Mouse (Mus musculus) heart, embryonic 13.5 days (tissue): ENCODE measurements around the gene Pafah1b2. TPM values are rescaled to one million over a fixed set of nuclear protein-coding genes. Genes with fewer than 3 reads are reported as not detected.
A peak's percentile ranks its signal among the peaks of the same experiment; 100 is the strongest.

ENCODE experiments used
- ATAC-seq: fragments of 200-750 bp; cut with Nextera tagmentation; 2 replicates; pipeline ENCODE4 v1.8.0; 2017; ENCODE audit warnings: moderate TSS enrichment; ENCODE audit not compliant: insufficient number of reproducible peaks, low FRiP score, low TSS enrichment; ENCODE audit errors: extremely low read depth
- H3K27ac ChIP-seq: fragments of 300-500 bp; sonication (generic); replicated peaks from 2 replicates; pipeline ENCODE4 v1.5.1; 2015; ENCODE audit warnings: moderate library complexity, mild to moderate bottlenecking, inconsistent platforms
- H3K27me3 ChIP-seq: fragments of 300-500 bp; sonication (generic); replicated peaks from 2 replicates; pipeline ENCODE4 v1.6.1; 2015; ENCODE audit warnings: mild to moderate bottlenecking, inconsistent platforms
- H3K36me3 ChIP-seq: fragments of 300-500 bp; sonication (generic); 2 replicates; pipeline ENCODE4 v1.6.1; 2015; ENCODE audit warnings: mild to moderate bottlenecking, inconsistent platforms
- H3K4me1 ChIP-seq: fragments of 300-500 bp; sonication (generic); 2 replicates; pipeline ENCODE4 v1.6.1; 2015; ENCODE audit warnings: inconsistent platforms
- H3K4me2 ChIP-seq: fragments of 300-500 bp; sonication (generic); 2 replicates; pipeline ENCODE4 v1.6.1; 2015; ENCODE audit warnings: inconsistent platforms, mild to moderate bottlenecking, moderate library complexity
- H3K4me3 ChIP-seq: fragments of 300-500 bp; sonication (generic); 2 replicates; pipeline ENCODE4 v1.5.1; 2015; ENCODE audit warnings: moderate library complexity, mild to moderate bottlenecking, inconsistent platforms
- H3K9ac ChIP-seq: fragments of 300-500 bp; sonication (generic); 2 replicates; pipeline ENCODE4 v1.6.1; 2015; ENCODE audit warnings: inconsistent platforms, mild to moderate bottlenecking, moderate library complexity
- H3K9me3 ChIP-seq: fragments of 300-500 bp; sonication (generic); 2 replicates; pipeline ENCODE4 v1.6.1; 2016; ENCODE audit warnings: inconsistent platforms
- WGBS: fragments of 180-500 bp; shearing (Covaris S2); methylation state at CpG from one replicate; pipeline ENCODE4 v1.1.7; 2015; ENCODE audit warnings: mixed read lengths; 5-methylcytosine and 5-hydroxymethylcytosine counted together
- polyA plus RNA-seq: library from polyadenylated mRNA; unstranded; fragments of >200 nt; fragmentation: Nextera tagmentation; extraction: Ambion mirVana; gene quantifications from 2 replicates; pipeline ENCODE4 v1.2.1, GENCODE M21; 2015

Gene Pafah1b2
- polyA plus RNA-seq, 1 experiment from 2014 or later, result 133 TPM

DNA sequence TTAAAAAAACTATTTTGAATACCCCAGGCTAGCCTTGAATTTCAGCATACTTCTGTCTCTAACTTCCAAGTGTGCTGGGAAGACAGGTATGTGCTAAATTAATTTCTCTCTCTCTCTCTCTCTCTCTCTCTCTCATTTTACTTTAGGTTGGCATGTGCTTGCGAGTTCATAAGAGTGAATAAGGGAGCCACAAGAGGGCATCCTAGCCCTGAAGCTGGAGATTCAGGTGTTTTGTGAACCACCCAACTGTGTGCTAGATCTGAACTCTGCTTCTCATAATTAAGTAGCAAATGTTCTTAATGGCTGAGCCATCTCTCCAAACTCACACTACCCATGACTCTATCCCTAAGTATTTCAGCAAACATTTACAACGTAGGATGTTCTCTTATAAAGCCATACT is 35.6 kb downstream of the Pafah1b2 start:
- H3K4me3 ChIP-seq, result no peak overlapping the region
- no peak overlapping the region for H3K9ac ChIP-seq
- no peak overlapping the region for H3K4me2 ChIP-seq
- H3K27ac ChIP-seq, result no peak overlapping the region
- peaks cover 30% of the 10 kb centered on the region for H3K4me1 ChIP-seq
- 88% methylated on average over 2 of the region's 2 CpGs for WGBS
- no peak for ATAC-seq
- H3K9me3 ChIP-seq, result no peaks in the 10 kb centered on the region
- peaks cover 62% of the 10 kb centered on the region for H3K36me3 ChIP-seq
- no peaks in the 10 kb centered on the region for H3K27me3 ChIP-seq

DNA sequence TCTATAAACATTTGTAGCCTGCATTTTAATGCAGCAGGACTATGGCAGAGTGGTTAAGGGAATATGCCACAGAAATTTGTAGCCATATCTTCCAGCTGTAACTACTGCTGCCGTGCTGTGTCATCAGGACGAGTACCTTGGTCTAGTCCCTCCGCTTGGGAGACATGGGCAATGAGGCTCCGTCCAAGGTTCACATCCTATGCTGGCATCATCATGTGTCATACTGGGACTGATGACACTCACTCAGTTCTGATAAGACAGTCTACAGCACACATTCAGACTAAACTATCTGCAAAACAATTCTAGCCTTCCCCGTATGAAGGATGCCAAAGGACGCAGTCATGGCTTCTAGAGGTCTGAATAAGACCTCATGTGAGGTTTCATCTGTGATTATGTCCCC is 48.9 kb downstream of the Pafah1b2 start:
- H3K4me3 ChIP-seq, result no peak overlapping the region
- no peak overlapping the region for H3K4me2 ChIP-seq
- H3K9me3 ChIP-seq, result no peaks in the 10 kb centered on the region
- no peaks in the 10 kb centered on the region for H3K27me3 ChIP-seq
- H3K36me3 ChIP-seq, result peaks cover 80% of the 10 kb centered on the region
- ATAC-seq, result no peak
- H3K9ac ChIP-seq, result 0 out of 2 replicates have a peak overlapping the region, but pooled peaks have one; percentile 13
- no peak overlapping the region for H3K27ac ChIP-seq
- peaks cover 22% of the 10 kb centered on the region for H3K4me1 ChIP-seq
- 79% methylated on average over 6 of the region's 6 CpGs for WGBS

DNA sequence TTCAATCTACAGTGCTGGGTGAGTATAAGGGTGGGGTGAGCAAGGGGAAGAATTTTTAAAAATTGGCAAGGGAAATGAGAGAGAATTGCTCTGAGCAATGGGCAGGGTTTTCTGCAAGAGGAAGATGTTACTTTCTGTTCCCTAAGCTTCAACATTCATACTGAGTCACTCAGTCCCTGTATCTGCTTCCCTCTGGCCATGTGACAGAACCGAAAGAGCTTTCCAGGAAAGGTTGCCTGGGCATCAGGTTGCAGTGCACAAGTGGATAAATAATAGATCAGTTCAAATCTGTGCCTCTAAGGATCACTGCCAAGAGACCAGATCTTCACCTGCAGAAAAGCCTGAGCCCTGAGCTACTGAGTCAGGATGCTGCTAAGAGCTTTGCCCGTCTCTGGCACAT is 50.6 kb downstream of the Pafah1b2 start:
- H3K9me3 ChIP-seq, result no peaks in the 10 kb centered on the region
- ATAC-seq, result no peak
- peaks cover 29% of the 10 kb centered on the region for H3K4me1 ChIP-seq
- peaks cover 63% of the 10 kb centered on the region for H3K36me3 ChIP-seq
- no peak overlapping the region for H3K4me3 ChIP-seq
- no peak overlapping the region for H3K9ac ChIP-seq
- no peak overlapping the region for H3K4me2 ChIP-seq
- WGBS, result 71% methylated on average over 2 of the region's 2 CpGs
- no peaks in the 10 kb centered on the region for H3K27me3 ChIP-seq
- no peak overlapping the region for H3K27ac ChIP-seq

DNA sequence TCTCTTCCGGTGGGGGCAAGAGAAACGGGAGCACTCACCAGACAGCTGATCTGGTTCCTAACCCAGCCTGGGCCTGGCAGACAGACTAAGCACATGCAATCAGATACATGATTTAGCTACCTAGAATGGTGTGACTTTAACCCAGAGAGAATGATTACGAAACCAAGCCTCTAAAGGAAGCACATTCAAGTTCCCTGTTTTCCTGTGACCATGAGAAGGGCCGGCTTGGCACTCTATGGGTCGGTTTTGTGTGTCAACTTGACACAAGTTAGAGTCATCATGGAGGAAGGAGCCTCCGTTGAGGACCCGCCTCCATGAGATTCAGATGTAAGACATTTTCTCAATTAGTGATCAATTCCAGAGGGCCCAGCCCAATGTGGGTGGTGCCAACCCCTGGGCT is 52.8 kb downstream of the Pafah1b2 start:
- H3K27me3 ChIP-seq, result no peaks in the 10 kb centered on the region
- H3K36me3 ChIP-seq, result peaks cover 42% of the 10 kb centered on the region
- no peak overlapping the region for H3K9ac ChIP-seq
- WGBS, result 77% methylated on average over 7 of the region's 7 CpGs
- H3K9me3 ChIP-seq, result no peaks in the 10 kb centered on the region
- H3K4me2 ChIP-seq, result no peak overlapping the region
- no peak overlapping the region for H3K27ac ChIP-seq
- H3K4me3 ChIP-seq, result no peak overlapping the region
- H3K4me1 ChIP-seq, result peaks cover 39% of the 10 kb centered on the region
- no peak for ATAC-seq

DNA sequence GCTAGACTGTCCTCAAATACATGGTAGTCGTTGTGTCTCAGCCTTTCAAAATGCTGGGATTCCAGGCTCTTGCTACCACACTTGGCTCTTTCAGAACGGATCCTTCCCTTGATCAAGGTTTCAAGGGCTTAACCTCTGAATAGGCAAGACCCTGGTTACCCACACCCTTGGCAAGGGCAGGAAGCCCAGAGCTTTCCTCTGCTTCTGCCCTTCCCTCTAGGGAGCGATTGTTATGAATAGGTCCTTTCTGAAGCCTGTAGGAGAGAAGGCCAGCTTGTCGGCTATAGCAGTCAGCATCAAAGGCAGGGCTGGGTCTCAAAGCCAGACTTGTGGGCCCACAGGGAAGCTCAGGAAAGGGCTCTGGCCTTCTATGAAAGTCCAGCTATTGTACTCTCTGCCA is 53.6 kb downstream of the Pafah1b2 start:
- peaks cover 37% of the 10 kb centered on the region for H3K4me1 ChIP-seq
- H3K4me3 ChIP-seq, result no peak overlapping the region
- ATAC-seq, result no peak
- no peaks in the 10 kb centered on the region for H3K9me3 ChIP-seq
- H3K36me3 ChIP-seq, result peaks cover 34% of the 10 kb centered on the region
- H3K27ac ChIP-seq, result peak overlapping the region; percentile 57
- no peak overlapping the region for H3K4me2 ChIP-seq
- no peaks in the 10 kb centered on the region for H3K27me3 ChIP-seq
- 55% methylated on average over 4 of the region's 4 CpGs for WGBS
- H3K9ac ChIP-seq, result no peak overlapping the region

DNA sequence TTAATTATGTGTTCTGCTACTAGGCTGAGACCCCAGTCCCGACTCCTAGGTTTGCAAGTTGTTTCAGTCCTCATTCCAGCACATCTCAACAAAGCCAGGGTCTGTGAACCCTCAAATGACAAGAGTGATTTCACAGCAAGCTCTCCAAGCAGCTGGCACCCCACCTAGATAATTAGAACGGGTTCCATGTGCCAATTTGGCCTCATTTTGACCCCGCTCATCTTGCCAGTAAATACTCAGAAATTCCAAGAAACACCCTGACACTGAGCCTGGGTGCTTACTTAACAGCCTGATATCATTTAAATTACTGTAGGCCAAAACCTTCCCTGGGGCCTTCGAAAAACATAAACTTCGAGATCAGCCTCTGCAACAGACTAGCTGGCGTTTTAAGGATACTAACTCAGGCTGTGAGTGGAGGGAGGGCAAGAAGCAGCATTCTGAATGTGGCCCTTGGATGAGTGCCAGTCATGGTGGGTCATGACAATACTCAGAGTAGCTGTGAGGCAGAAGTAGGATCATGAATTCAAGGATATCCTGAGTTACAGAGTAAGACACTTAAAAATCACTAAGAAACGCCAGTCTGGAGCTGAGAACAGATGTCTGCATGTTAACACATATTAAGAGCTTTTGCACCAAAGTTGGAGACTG is 54.3 kb downstream of the Pafah1b2 start:
- Histone ChIP-seq H3K9ac (no peak overlapping the region), H3K27me3 (no peaks in the 10 kb centered on the region), H3K9me3 (no peaks in the 10 kb centered on the region), H3K4me3 (no peak overlapping the region), H3K4me2 (no peak overlapping the region), H3K36me3 (peaks cover 27% of the 10 kb centered on the region), H3K27ac (peak overlapping the region; percentile 57), H3K4me1 (peaks cover 37% of the 10 kb centered on the region)
- ATAC-seq, result no peak
- WGBS, result 53% methylated on average over 7 of the region's 7 CpGs

DNA sequence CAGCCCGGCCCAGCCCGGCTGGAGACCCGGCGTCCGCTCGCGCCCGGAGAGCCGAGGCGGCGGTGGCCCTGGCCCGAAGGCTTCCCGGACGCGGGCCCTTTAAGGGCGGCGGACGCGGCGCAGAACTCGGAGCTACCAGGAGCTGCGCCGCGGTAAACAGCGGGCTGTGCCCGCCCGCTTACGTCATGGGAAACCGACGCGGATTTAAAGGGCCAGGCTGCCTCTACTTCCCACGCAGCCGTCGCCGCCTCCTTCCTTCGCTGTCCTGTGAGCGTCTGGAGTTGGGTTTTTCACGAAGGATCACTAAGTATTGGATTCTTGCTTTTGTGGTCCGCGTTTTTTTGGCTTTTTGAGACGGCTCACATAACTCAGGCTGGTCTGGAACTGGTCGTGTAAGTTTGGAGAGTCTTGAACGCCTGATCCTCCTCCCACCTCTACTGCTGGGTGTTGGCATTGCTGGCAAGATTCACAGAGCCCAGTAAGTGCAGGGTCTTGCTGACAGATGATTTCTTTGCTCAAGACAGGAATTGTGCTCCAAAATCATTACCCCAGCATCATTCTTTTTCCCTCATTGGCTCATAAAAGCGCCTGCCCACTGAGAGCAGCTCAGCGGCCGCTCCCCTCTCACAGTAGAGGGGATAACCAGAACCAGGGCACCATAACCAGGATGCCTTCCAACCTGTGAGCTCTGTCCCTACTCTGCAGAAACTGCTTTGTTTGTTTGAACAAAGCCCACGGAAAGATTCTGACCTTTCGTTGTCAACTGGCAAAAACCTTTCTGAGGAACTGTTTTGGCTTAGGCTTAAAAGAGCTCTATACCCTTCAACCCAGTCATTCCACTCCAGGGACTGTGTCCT is 57.2 kb downstream of the Pafah1b2 start, which contains the start of gene Sidt2:
Gene Sidt2 (minus strand): TSS at position 152 of the 857 bp plus-strand sequence.
- no peaks in the 10 kb centered on the region for H3K27me3 ChIP-seq
- peak within 1 kb of the TSS; percentile 82 for H3K4me2 ChIP-seq
- H3K36me3 ChIP-seq, result peaks cover 24% of the 10 kb centered on the region
- ATAC-seq, result peak; percentile 85
- peaks cover 44% of the 10 kb centered on the region for H3K4me1 ChIP-seq
- peak within 1 kb of the TSS; percentile 93 for H3K27ac ChIP-seq
- under 1% methylated on average over 48 of the region's 48 CpGs for WGBS
- peak within 1 kb of the TSS; percentile 77 for H3K4me3 ChIP-seq
- H3K9ac ChIP-seq, result peak within 1 kb of the TSS; percentile 95
- no peaks in the 10 kb centered on the region for H3K9me3 ChIP-seq

DNA sequence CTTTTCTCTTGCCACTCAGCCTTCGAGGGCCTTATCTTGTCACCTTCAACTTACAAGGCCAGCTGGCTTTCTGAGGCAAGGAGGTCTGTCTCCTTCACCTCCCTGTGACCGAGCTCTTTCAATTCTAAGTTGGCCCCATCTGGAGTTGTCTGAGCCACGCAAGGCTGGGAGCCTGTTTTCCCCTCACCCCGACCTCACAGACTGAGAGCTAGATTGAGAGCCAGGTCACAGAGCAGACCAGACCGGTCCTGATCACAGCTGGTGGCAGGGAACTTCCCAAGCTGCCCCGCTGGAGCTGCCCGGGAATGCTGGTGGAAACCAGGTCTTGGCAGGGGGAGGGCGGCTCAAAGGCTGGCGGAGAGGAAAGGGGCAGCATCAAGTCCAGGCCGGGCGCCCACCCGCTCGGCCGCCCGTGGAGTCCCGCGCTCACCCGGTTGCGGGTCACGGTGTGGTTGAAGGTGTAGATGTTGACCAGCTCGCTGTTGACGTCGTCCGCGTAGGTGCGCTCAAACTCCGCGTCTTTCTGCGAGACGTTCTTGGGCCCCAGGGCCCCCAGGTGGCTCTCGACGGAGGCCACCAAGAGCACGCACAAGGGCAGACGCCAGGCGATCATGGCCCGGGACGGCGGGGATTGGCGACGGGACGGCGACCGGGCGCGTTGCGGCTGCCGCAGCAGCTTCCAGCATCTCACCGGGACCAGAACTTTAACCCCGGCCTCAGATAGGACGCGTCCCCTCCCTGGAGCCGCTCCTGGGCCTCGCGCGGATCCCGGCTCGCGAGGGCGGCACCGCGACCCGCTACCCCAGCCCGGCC is 58.0 kb downstream of the Pafah1b2 start:
- H3K27ac ChIP-seq, result peak overlapping the region; percentile 93
- peak; percentile 43; the same call in 1 of the 2 replicates for ATAC-seq
- H3K4me2 ChIP-seq, result peak overlapping the region; percentile 82
- peaks cover 44% of the 10 kb centered on the region for H3K4me1 ChIP-seq
- H3K36me3 ChIP-seq, result peaks cover 32% of the 10 kb centered on the region
- H3K9me3 ChIP-seq, result no peaks in the 10 kb centered on the region
- peak overlapping the region; percentile 95 for H3K9ac ChIP-seq
- H3K27me3 ChIP-seq, result no peaks in the 10 kb centered on the region
- peak overlapping the region; percentile 77 for H3K4me3 ChIP-seq
- under 1% methylated on average over 58 of the region's 63 CpGs for WGBS

DNA sequence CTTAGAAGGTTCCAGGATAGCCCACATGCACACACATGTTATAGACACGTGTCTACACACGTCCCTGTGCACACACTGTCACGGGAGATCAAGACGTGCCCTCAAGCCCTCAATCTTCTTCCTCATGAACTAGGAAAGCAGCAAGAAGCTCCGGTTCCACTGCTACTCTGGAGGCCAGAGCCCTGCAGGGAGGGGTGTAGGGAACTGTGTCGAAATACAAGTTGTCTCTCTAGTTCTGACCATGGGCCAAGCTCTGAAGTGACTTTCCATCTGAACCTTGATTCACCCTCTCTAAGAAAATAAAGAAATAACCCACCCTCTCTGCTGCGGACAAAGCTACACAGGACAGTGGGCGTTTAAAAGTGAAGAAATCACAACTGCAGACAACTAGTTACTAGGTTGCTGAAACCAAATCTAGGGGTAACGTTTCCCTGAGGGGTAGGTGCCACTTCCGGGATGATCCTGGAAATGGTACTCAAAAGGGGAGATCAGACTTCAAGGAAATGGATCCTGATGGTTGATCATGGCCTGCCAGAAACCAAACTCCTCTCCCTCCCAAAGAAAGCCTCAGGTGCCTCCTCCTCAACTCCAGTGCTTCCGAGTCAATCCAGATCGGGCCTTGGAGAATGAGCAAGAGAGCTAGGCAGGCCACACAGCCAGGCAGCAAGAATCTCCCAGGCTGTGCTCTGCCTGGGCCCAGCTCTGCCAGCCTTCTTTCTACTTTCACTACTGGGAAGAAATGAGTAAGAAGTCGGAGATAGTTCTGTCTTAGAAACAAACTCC is 58.8 kb downstream of the Pafah1b2 start:
- Histone ChIP-seq H3K4me2 (peak overlapping the region; percentile 82), H3K27ac (peak overlapping the region; percentile 93), H3K36me3 (peaks cover 40% of the 10 kb centered on the region), H3K4me3 (peak overlapping the region; percentile 77), H3K27me3 (no peaks in the 10 kb centered on the region), H3K4me1 (peaks cover 40% of the 10 kb centered on the region), H3K9me3 (no peaks in the 10 kb centered on the region), H3K9ac (peak overlapping the region; percentile 95)
- 52% methylated on average over 13 of the region's 13 CpGs for WGBS
- no peak for ATAC-seq

DNA sequence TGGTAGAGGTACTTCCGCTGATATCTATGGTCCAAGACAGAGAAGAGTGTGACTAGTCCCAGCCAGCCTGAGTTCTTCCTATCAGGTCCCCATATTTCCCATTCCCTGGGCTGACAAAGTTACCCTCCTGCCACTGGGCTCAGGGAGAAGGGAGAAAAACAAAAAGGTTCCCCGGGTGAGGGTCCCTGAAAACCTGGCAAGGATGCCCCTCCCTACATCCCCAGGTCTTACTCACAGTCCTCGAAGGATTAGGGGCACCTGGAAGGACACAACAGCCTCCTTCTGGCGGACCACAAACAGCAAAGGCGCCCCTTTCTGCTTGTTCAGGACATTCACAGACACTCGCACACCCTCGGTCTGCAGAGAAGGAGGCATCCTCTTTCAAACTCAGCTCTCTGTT is 59.6 kb downstream of the Pafah1b2 start:
- no peak for ATAC-seq
- H3K4me1 ChIP-seq, result peaks cover 32% of the 10 kb centered on the region
- peak overlapping the region; percentile 95 for H3K9ac ChIP-seq
- H3K27me3 ChIP-seq, result no peaks in the 10 kb centered on the region
- WGBS, result 78% methylated on average over 7 of the region's 7 CpGs
- peak overlapping the region; percentile 82 for H3K4me2 ChIP-seq
- H3K36me3 ChIP-seq, result peaks cover 48% of the 10 kb centered on the region
- H3K9me3 ChIP-seq, result no peaks in the 10 kb centered on the region
- peak overlapping the region; percentile 77 for H3K4me3 ChIP-seq
- H3K27ac ChIP-seq, result no peak overlapping the region
